Mouse (Mus musculus) layer of hippocampus, adult 2 months (tissue): ENCODE results near the gene Yipf6. TPM values are rescaled to one million over a fixed set of nuclear protein-coding genes. Genes with fewer than 3 reads are reported as not detected.

Source experiments
- DNase-seq, 2 experiments: peaks; one replicate each; pipeline ENCODE4 v3.0.0; 2022; ENCODE audit warnings: low spot score in 2 of 2
- H3K27ac ChIP-seq: fragments of 200-600 bp; 2 replicates; pipeline ENCODE4 v1.8.1; 2022
- H3K4me3 ChIP-seq: fragments of 200-600 bp; 2 replicates; pipeline ENCODE4 v1.8.1; 2022; ENCODE audit warnings: mild to moderate bottlenecking
- CTCF ChIP-seq: fragments of 200-600 bp; conservative IDR thresholded peaks from 2 replicates; pipeline ENCODE4 v1.8.1; 2022; ENCODE audit warnings: antibody characterized with exemption, mild to moderate bottlenecking, moderate library complexity
- long read RNA-seq, 2 experiments: library from polyadenylated mRNA; stranded (forward); transcript quantifications; one replicate each; pipeline ENCODE4 v2.0.0; 2021; ENCODE audit warnings: borderline mapping rate in 2 of 2
- total RNA-seq, 2 experiments: library from RNA; stranded (reverse); gene quantifications; 2 replicates each; pipeline ENCODE4 v1.2.3; 2021

Gene Yipf6
- 10 to 100 TPM; 36.8 to 40.5 TPM for total RNA-seq
- long read RNA-seq, experiment 1, full-length matches to known transcripts: 43 of 53 reads
- long read RNA-seq, experiment 1, partial matches to known transcripts: 0 of 53 reads
- long read RNA-seq, experiment 1, other reads (novel, unspliced or antisense): 10 of 53 reads
- long read RNA-seq, experiment 2, full-length matches to known transcripts: 39 of 52 reads
- long read RNA-seq, experiment 2, partial matches to known transcripts: 2 of 52 reads
- long read RNA-seq, experiment 2, other reads (novel, unspliced or antisense): 11 of 52 reads

DNA sequence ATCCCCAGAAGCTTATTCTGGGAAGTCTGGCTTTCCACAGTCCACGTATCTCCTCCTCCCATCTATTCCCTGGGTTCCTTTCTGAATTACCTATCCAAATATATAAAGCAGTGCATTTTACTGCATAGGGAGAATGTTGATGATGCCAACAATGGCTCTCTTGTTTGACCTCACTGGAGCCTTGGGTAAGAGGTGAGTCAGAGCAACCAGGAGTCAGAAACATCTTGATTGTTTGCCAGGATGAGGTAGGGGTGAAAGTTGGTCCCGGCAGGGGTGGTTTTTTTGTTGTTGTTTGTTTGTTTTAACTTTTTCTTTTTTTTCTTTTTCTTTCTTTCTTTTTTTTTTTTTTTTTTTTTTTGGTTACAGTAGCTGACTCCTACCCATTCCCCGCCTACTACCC lies at the start of gene Yipf6:
Gene Yipf6 (plus strand): TSS at position 216 of the 400 bp plus-strand sequence.
- TF ChIP-seq CTCF: no peak
- Histone ChIP-seq H3K27ac (peak within 1 kb of the TSS; percentile 87), H3K4me3 (peak within 1 kb of the TSS; percentile 57)
- DNase-seq: no peak

DNA sequence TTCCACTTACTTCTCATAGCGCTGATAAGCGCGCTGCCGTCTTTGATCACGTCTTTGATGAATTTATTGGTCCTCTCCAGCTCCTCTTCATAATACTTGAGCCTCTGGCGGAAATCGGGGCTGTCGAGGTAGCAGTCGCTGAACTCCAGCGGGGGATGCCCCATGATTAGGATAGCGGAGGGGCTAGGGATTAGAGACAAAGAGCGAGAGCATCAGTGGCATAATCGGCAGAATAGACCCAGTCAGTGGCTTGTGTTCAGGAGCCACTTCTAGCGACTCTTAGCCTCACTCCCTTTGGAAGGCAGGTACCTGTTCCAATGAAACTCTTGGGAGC lies 46.1 kb upstream of the Yipf6 start:
- H3K4me3 ChIP-seq: peak overlapping the region; percentile 68
- peak overlapping the region; percentile 90 for H3K27ac ChIP-seq
- DNase-seq: no peak
- no peak for TF ChIP-seq CTCF

DNA sequence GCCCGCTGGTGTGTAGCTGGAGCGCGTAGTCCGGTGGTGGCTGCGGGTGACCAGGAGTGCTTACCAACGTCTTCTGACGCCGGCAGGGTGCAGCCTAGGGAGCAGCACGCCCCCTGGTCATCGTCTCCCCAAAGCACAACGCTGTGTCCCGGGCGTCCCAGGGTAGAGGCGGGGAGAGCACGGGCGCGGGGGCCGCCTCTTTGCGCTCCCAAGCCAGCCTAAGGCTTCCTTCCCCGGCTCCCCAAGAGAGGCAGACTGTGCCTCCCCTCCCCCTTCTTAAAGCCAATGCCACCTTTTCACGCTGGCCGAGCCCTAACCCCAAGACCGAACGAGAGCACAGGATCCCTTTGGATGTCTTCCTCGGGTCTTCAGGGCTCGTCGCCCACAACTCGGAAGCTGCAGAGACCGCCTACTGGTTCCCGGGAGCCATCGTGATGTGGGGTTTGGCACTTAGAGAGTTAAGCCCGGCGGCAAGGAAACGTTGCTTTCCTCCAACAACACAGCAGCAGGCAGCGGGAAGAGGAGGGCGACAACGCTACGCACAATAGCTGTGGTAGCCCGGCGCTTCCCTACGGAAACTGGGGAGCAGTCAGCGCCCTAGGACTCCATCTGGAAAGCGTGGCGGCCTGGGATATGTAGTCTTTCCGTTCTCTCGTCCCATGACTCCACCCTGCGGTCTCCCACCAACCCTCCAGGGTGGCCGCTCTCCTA lies 45.6 kb upstream of the Yipf6 start, which contains the start of gene Ophn1:
Gene Ophn1 (minus strand): TSS at position 620 of the 711 bp plus-strand sequence.
- Histone ChIP-seq H3K27ac (peak within 1 kb of the TSS; percentile 90), H3K4me3 (peak within 1 kb of the TSS; percentile 68)
- peak; percentile 77 to 78 for DNase-seq
- TF ChIP-seq CTCF: peak; percentile 35; the same call in 1 of the 2 replicates

DNA sequence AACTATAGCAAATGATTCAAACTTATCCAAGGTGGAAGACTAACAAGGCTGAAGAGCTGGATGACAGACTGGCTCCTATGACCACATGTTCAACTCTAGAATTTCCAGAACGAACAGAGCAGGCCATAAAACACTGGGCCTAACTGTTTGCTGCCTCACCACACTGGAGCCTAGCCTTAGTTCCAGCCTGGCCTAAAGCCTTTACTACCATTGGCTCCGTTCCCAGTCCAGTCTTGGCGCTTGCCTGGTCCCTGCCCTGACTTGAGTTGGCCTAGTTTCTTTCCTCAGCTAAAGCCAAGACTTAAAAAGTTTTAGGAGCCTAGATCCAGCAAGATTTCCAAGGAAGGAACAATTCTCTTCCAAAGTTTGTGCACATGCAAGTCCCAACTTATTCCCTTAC lies 37.8 kb upstream of the Yipf6 start:
- DNase-seq: no peak
- no peak overlapping the region for H3K4me3 ChIP-seq
- H3K27ac ChIP-seq: no peak overlapping the region
- TF ChIP-seq CTCF: no peak

DNA sequence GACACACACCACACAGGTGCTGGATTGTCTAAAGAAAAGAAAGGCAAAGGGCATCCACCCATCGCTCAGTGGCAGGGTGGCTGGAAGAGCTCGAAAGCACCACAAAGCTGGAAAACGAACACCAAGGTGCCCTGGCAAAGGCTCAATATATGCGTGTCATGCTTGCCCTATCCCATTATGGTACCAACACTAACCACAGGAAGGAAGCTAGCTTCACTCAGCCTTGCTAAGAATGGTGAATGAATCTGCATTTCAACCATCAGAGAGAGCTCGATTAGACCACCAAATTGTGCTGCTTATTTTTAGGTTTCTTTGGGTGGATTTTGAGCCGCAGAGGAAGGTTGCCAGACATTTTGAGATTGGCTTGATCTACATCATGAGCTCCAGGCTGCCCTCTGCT lies 31.9 kb upstream of the Yipf6 start:
- no peak for DNase-seq
- Histone ChIP-seq H3K27ac (no peak overlapping the region), H3K4me3 (no peak overlapping the region)
- no peak for TF ChIP-seq CTCF

DNA sequence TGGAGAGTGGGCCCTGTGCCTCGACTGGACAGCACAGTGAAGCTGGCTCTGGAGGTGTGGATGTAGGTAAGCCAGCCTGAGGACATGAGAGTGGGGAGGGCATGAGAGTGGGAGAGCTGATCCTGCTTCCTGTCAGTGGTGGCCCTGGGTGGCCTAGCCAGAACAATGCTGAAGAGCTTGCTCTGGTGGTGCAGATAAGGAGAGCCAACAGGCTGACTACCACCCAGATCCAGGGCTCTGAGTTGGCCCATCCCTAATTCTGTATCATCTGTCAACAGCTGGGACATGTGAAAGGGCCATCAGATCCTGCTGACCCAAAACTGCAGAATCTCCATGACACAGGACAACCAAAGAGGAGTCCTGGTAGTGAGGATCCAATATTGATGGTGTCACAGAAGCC lies 27.2 kb upstream of the Yipf6 start:
- Histone ChIP-seq H3K4me3 (no peak overlapping the region), H3K27ac (no peak overlapping the region)
- TF ChIP-seq CTCF: no peak
- DNase-seq: no peak

DNA sequence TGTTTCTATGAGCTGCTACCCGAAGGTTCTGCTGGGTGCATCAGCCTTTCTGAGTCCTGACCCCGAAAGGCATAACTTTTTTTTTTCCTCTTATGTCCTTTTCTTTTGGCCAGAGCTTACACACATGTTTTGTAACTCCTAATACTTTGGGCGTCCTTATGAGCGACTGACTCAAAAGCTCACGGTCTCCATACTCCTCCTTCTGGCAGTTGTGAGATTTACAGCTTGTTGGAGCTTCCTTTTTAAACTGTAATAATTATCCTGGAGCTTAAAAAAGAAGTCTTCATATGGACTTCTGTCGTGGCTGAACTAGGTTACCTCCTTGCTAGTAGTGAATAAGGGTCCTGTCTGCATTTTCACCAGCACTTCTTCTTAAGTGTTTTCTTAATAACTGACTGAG lies 16.7 kb upstream of the Yipf6 start:
- peak; percentile 84 for TF ChIP-seq CTCF
- DNase-seq: peak in 1 of 2 experiments; percentile 20
- no peak overlapping the region for H3K27ac ChIP-seq
- H3K4me3 ChIP-seq: no peak overlapping the region

DNA sequence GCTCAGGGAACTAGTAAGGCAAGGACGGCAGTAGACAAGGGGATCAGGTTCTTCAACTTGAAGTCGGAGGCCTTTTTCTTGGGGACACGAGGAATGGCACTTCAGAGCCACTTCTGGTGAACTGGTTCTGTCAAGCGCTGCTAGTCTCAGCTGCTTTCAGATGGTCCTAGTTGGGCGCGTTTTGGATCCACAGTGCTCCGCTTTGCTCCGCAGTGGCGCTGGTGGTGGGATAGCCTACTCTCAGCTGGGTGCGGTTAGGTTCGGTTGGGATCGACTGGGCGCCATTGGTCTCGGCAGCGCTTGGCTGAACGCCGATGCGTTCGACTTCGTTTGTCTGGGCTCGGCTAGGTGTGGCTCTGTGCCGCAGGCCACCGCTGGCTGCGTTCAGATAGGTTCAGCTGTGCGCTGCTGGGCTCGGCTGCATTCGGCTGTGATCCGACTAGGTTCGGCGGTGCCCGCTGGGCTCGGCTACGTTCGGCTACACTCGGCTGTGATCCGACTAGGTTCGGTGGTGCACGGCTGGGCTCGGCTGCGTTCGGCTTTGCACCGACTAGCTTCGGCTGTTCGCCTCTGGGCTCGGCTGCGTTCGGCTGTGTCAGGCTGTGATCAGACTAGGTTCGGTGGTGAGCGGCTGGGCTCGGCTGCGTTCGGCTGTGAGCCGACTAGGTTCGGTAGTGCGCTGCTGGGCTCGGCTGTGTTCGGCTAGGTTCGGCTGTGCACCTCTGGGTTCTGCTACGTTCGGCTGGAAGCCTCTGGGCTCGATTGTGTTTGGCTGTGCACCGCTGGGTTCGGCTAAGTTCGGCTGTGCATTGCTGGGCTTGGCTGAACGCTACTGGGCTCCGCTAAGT lies 815 bp downstream of the Yipf6 start:
- Histone ChIP-seq H3K27ac (peak overlapping the region; percentile 95), H3K4me3 (peak overlapping the region; percentile 79)
- TF ChIP-seq CTCF: no peak
- DNase-seq: peak; percentile 95

DNA sequence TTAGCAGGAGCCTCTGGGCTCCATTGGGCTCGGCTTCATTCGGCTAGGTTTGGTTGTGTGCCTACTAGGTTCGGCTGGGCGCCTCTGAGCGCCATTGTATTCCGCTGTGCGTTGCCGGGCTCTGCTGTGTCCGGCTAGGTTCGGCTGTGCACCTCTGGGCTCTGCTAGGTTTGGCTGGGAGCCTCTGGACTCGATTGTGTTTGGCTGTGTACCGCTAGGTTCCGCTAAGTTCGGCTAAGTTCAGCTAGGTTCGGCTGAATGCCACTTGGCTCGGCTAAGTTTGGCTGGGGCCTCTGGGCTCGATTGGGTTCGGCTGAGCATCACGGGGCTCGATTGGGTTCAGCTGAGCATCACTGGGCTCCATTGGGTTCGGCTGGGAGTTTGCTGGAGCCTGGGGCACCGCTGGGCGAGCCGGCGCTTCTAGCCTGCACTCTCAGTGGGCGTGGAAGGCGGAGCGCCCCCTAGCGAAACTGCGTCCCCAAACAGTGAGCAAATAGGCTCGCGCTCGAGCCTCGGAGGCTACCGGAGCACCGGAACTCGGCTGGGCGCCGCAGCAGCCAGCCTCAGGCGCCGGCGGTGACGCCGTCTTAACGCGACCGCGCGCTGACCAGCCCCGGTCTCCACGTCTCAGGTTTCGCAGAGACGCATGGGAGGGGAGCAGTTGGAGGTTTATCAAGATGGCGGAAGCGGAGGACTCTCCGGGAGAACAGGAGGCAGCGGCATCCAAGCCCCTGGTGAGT lies 1.6 kb downstream of the Yipf6 start:
- DNase-seq: peak; percentile 90 to 91
- Histone ChIP-seq H3K4me3 (peak overlapping the region; percentile 79), H3K27ac (peak overlapping the region; percentile 95)
- peak; percentile 84 for TF ChIP-seq CTCF

DNA sequence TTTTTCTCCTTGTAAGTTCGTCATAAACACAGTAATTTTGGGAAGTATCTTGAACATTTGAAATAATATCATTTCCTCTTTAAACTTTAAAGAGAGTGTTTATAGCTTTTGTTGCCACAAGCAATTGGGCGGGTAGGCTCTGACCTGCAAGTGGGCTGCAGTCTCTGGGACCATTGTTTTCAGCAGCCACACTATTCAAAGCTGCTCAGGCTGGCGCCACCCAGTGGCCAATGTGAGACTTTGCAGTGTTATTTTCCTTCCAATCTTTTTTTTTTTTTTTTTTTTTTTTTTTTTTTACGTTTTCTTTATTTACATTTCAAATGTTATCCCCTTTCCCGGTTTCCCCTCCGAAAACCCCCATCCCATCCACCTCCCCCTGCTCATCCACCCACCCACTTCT lies 17.8 kb downstream of the Yipf6 start:
- no peak overlapping the region for H3K4me3 ChIP-seq
- peak in 1 of 2 experiments; percentile 9 for DNase-seq
- H3K27ac ChIP-seq: no peak overlapping the region
- peak; percentile 78 for TF ChIP-seq CTCF

DNA sequence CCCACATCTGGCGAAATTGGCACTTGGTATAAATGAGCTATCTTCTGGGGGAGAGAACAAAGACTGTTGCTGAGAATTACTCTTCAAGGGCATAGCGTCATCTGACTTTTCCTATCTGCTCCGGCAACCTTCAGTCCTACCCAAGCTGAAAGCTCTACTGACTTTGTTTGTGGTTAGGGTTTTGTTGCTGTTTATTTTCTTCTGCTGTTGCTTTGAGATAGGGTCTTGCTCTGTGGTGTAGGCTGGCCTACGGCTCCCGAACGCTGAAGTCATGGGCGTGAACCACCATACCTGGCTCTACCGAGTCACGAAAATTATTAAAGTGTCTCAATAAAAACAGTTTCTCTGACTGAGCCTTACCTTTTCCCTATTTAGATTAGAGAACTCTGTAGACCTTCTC lies 22.2 kb downstream of the Yipf6 start:
- Histone ChIP-seq H3K4me3 (no peak overlapping the region), H3K27ac (no peak overlapping the region)
- no peak for DNase-seq
- TF ChIP-seq CTCF: no peak

DNA sequence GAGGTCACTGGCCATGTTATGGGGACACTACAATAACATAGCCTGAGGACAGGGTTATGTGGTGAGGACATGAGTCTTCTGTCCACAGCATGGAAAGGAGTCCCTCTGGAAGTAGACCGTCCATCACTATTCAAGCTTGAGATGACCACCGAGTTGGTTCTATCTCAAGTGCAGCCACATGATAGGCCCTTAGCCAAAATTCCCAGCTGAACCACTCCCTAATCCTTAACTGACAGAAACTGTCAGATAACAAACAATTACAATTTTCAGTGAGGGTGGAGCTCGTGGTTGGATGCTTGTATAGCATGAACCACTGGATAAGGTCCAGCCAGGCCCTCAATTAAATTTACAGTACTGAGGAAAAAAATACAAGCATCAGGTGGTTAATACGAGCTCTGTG lies 22.9 kb downstream of the Yipf6 start:
- no peak for DNase-seq
- TF ChIP-seq CTCF: no peak
- H3K4me3 ChIP-seq: no peak overlapping the region
- no peak overlapping the region for H3K27ac ChIP-seq
